Mouse (Mus musculus): ENCODE measurements around the gene Rab3gap1. TPM values are rescaled to one million over a fixed set of nuclear protein-coding genes. Genes with fewer than 3 reads are reported as not detected.

Rab3gap1 gene
- polyA plus RNA-seq, 1 experiment: 35.7 TPM

- DNase-seq: no peak
- 95% methylated on average over 1 of the region's 1 CpGs for WGBS
- H3K36me3 ChIP-seq (ENCODE audit: control insufficient read depth, insufficient read depth, low read length): no peaks in the 10 kb centered on the region
Measured at GRCm38 (mm10) chr1:127956524-127956923, 88.0 kb downstream of the Rab3gap1 start.

DNA sequence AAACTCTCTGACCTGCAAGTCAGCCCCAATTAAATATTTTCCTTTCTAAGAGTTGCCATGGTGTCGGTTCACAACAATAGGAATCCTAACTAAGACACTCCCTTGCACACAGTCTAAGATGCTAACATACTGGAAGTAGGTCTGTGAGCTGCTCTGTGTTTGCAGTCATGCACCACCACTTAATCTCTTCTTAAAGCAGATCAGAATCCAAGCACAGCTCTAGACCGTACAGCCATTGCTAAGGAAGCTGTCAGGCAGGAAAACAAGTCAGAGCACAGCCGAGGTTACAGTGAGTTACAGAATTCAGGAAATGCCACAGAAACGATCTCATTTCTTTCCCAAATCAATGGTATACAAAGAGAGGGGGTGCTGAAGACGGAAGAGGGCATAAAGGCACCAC is 90.2 kb downstream of the Rab3gap1 start:
- H3K36me3 ChIP-seq (ENCODE audit: control insufficient read depth, insufficient read depth, low read length): no peaks in the 10 kb centered on the region
- H3K4me3 ChIP-seq (ENCODE audit: control insufficient read depth, insufficient read depth, low read length): no peak overlapping the region
- WGBS: 87% methylated on average over 5 of the region's 5 CpGs
- no peak overlapping the region for H3K27ac ChIP-seq (ENCODE audit: control insufficient read depth, insufficient read depth, low read length)
- H3K4me1 ChIP-seq (replicated peaks; ENCODE audit: control insufficient read depth, insufficient read depth, low read length): no peaks in the 10 kb centered on the region
- no peak for TF ChIP-seq POLR2A (IDR thresholded peaks at IDR 0.05; ENCODE audit: control insufficient read depth, extremely low read depth, insufficient read depth, low read length, poor library complexity)
- TF ChIP-seq CTCF (IDR thresholded peaks at IDR 0.05; ENCODE audit: borderline replicate concordance, control insufficient read depth, extremely low read depth, insufficient read depth, low read length, poor library complexity): no peak
- no peak for DNase-seq
- H3K27me3 ChIP-seq (ENCODE audit: control insufficient read depth, insufficient read depth, low read length): no peaks in the 10 kb centered on the region

More at GRCm38 (mm10) chr1:127956524-127956923, 88.0 kb downstream of the Rab3gap1 start:
- Histone ChIP-seq H3K27ac (ENCODE audit: control insufficient read depth, insufficient read depth, low read length) (no peak overlapping the region), H3K4me1 (replicated peaks; ENCODE audit: control insufficient read depth, insufficient read depth, low read length) (no peaks in the 10 kb centered on the region), H3K4me3 (ENCODE audit: control insufficient read depth, insufficient read depth, low read length) (no peak overlapping the region), H3K27me3 (ENCODE audit: control insufficient read depth, insufficient read depth, low read length) (no peaks in the 10 kb centered on the region)
- TF ChIP-seq CTCF (IDR thresholded peaks at IDR 0.05; ENCODE audit: borderline replicate concordance, control insufficient read depth, extremely low read depth, insufficient read depth, low read length, poor library complexity): no peak
- no peak for TF ChIP-seq POLR2A (IDR thresholded peaks at IDR 0.05; ENCODE audit: control insufficient read depth, extremely low read depth, insufficient read depth, low read length, poor library complexity)

DNA sequence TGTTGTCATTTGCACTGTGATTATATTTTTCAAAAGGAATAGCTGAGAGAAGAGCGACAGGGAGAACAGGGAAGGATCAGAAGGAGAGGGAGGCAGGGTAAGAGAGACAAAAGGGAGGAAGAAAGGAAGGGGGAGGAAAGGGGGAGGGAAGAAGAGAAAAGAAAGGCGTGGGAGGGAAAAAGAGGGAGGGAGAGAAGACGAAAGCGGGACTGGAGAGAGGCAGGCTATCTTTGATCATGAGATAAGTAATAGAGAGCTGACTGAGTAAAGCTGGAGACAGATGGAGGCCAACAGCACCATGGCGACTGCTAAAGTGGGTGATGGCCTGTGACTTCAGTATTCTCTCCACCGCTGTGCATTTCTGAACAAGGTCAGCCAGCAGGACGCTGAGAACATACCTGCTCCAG is 90.7 kb downstream of the Rab3gap1 start:
- DNase-seq: no peak
- TF ChIP-seq POLR2A (IDR thresholded peaks at IDR 0.05; ENCODE audit: control insufficient read depth, extremely low read depth, insufficient read depth, low read length, poor library complexity): no peak
- no peak for TF ChIP-seq CTCF (IDR thresholded peaks at IDR 0.05; ENCODE audit: borderline replicate concordance, control insufficient read depth, extremely low read depth, insufficient read depth, low read length, poor library complexity)
- Histone ChIP-seq H3K4me3 (ENCODE audit: control insufficient read depth, insufficient read depth, low read length) (no peak overlapping the region), H3K27ac (ENCODE audit: control insufficient read depth, insufficient read depth, low read length) (no peak overlapping the region), H3K4me1 (replicated peaks; ENCODE audit: control insufficient read depth, insufficient read depth, low read length) (no peaks in the 10 kb centered on the region), H3K27me3 (ENCODE audit: control insufficient read depth, insufficient read depth, low read length) (no peaks in the 10 kb centered on the region), H3K36me3 (ENCODE audit: control insufficient read depth, insufficient read depth, low read length) (no peaks in the 10 kb centered on the region)
- WGBS: 82% methylated on average over 7 of the region's 7 CpGs

DNA sequence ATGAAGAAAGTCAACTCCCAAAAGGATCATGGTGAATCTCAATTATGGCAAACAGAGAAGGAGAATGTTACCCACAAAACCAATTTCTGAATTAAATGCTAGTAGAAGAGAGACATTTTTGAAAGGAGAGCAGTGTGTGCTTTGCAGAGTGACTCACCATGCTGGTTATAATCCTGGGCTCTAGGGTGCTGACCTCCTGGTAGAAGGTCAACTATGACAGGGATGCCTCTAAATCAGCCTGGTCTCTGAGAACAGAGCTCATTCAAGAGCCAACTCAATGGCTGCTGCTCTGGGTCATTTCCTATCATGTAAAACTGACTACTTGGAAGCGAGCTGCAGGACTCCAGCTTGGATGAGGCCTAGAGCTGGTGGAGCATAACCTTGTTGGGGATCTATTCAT is 92.6 kb downstream of the Rab3gap1 start:
- Histone ChIP-seq H3K4me1 (replicated peaks; ENCODE audit: control insufficient read depth, insufficient read depth, low read length) (no peaks in the 10 kb centered on the region), H3K27me3 (ENCODE audit: control insufficient read depth, insufficient read depth, low read length) (no peaks in the 10 kb centered on the region), H3K4me3 (ENCODE audit: control insufficient read depth, insufficient read depth, low read length) (no peak overlapping the region), H3K36me3 (ENCODE audit: control insufficient read depth, insufficient read depth, low read length) (no peaks in the 10 kb centered on the region), H3K27ac (ENCODE audit: control insufficient read depth, insufficient read depth, low read length) (no peak overlapping the region)
- WGBS: 100% methylated on average over 1 of the region's 1 CpGs
- no peak for DNase-seq
- TF ChIP-seq POLR2A (IDR thresholded peaks at IDR 0.05; ENCODE audit: control insufficient read depth, extremely low read depth, insufficient read depth, low read length, poor library complexity) (no peak), CTCF (IDR thresholded peaks at IDR 0.05; ENCODE audit: borderline replicate concordance, control insufficient read depth, extremely low read depth, insufficient read depth, low read length, poor library complexity) (no peak)

DNA sequence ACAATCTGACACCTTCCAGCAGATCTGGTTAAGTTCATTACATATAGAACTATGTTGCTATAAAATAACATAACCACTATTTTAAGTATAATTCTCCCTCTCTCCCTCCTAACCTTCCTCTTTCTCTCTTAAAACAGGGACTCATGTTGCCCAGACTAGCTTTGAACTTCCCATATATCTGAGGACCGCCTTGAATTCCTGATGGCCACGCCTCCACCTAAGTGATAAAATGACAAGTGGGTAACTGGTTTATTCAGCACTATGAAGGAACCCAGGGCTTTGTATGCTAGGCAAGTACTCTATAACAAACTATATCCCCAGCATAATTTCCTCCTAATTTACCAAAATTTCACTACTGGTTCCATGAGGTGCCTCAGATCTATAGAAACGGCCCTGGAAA is 94.8 kb downstream of the Rab3gap1 start:
- no peak for TF ChIP-seq POLR2A (IDR thresholded peaks at IDR 0.05; ENCODE audit: control insufficient read depth, extremely low read depth, insufficient read depth, low read length, poor library complexity)
- no peak for TF ChIP-seq CTCF (IDR thresholded peaks at IDR 0.05; ENCODE audit: borderline replicate concordance, control insufficient read depth, extremely low read depth, insufficient read depth, low read length, poor library complexity)

DNA sequence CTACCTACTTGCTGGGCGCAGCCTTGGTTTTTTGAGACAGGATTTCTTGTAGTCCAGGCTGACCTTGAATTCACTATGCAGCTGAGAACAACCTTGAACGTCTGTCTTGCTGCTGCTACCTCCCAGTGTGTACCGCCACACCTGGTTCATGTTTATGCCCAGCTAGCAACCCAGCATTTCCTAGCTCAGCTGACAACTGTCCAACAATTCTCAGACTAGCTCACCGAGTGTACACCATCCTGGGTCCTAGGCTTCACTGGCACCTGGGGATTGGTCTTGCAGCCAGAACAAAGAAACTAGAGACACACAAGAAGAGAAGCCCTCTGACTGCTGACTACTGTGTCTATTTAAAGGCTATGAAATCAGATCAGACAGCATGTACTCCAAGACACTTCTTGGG is 102.3 kb downstream of the Rab3gap1 start:
- no peaks in the 10 kb centered on the region for H3K36me3 ChIP-seq (ENCODE audit: control insufficient read depth, insufficient read depth, low read length)

More for the DNA sequence above, 94.8 kb downstream of the Rab3gap1 start:
- Histone ChIP-seq H3K27ac (ENCODE audit: control insufficient read depth, insufficient read depth, low read length) (no peak overlapping the region), H3K36me3 (ENCODE audit: control insufficient read depth, insufficient read depth, low read length) (no peaks in the 10 kb centered on the region), H3K27me3 (ENCODE audit: control insufficient read depth, insufficient read depth, low read length) (no peaks in the 10 kb centered on the region), H3K4me1 (replicated peaks; ENCODE audit: control insufficient read depth, insufficient read depth, low read length) (no peaks in the 10 kb centered on the region), H3K4me3 (ENCODE audit: control insufficient read depth, insufficient read depth, low read length) (no peak overlapping the region)
- no peak for DNase-seq
- WGBS: 95% methylated on average over 3 of the region's 3 CpGs

DNA sequence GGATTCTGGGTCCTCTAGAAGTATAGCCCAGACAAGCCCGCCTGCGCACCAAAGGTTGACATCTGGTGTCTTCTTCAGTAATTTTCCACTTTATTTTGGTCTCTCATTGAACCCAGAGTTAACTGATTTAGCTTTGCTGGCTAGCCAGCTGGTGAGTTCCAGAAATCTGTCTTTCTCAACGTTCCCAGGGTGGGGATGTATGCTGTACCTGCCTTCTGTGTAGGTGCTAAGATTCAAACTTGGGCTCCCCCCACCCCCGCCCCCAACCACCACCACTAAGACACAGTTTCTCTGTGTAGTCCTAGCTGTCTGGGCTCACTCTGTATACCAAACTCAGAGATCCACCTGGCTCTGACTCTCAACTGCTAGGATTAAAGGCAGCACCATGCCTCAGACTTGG is 105.5 kb downstream of the Rab3gap1 start:
- 97% methylated on average over 4 of the region's 4 CpGs for WGBS
- no peak overlapping the region for H3K4me3 ChIP-seq (ENCODE audit: control insufficient read depth, insufficient read depth, low read length)
- DNase-seq: no peak
- no peaks in the 10 kb centered on the region for H3K27me3 ChIP-seq (ENCODE audit: control insufficient read depth, insufficient read depth, low read length)
- H3K4me1 ChIP-seq (replicated peaks; ENCODE audit: control insufficient read depth, insufficient read depth, low read length): no peaks in the 10 kb centered on the region; the same call in 1 of the 2 replicates
- no peak overlapping the region for H3K27ac ChIP-seq (ENCODE audit: control insufficient read depth, insufficient read depth, low read length)
- TF ChIP-seq POLR2A (IDR thresholded peaks at IDR 0.05; ENCODE audit: control insufficient read depth, extremely low read depth, insufficient read depth, low read length, poor library complexity): no peak
- no peak for TF ChIP-seq CTCF (IDR thresholded peaks at IDR 0.05; ENCODE audit: borderline replicate concordance, control insufficient read depth, extremely low read depth, insufficient read depth, low read length, poor library complexity)
- no peaks in the 10 kb centered on the region for H3K36me3 ChIP-seq (ENCODE audit: control insufficient read depth, insufficient read depth, low read length)

More for the DNA sequence above, 102.3 kb downstream of the Rab3gap1 start:
- TF ChIP-seq POLR2A (IDR thresholded peaks at IDR 0.05; ENCODE audit: control insufficient read depth, extremely low read depth, insufficient read depth, low read length, poor library complexity): no peak
- no peak for TF ChIP-seq CTCF (IDR thresholded peaks at IDR 0.05; ENCODE audit: borderline replicate concordance, control insufficient read depth, extremely low read depth, insufficient read depth, low read length, poor library complexity)
- Histone ChIP-seq H3K4me1 (replicated peaks; ENCODE audit: control insufficient read depth, insufficient read depth, low read length) (no peaks in the 10 kb centered on the region), H3K4me3 (ENCODE audit: control insufficient read depth, insufficient read depth, low read length) (no peak overlapping the region), H3K27ac (ENCODE audit: control insufficient read depth, insufficient read depth, low read length) (no peak overlapping the region), H3K27me3 (ENCODE audit: control insufficient read depth, insufficient read depth, low read length) (no peaks in the 10 kb centered on the region)
- DNase-seq: no peak
- 92% methylated on average over 4 of the region's 4 CpGs for WGBS

Measured in thymus, adult 2 months (tissue).